In genomic region chr13:111488651-111489501, GRCm38 (mm10) we compare ENCODE assay signal across 8 mouse cellular contexts. TPM values are rescaled to one million over a fixed set of nuclear protein-coding genes. Genes with fewer than 3 reads are reported as not detected.
A peak's percentile ranks its signal among the peaks of the same experiment; 100 is the strongest.
DNase-seq lines count a peak whose midpoint lies in the region; ATAC-seq lines count a peak whose summit lies in the region.

No protein-coding gene starts in this region.

- peak overlapping the region; percentile 94 for H3K4me3 ChIP-seq in hindbrain, embryonic 12.5 days
- peak overlapping the region; percentile 58 for H3K4me3 ChIP-seq in macrophage (ENCODE audit: inconsistent target)

- peak overlapping the region; percentile 87 for H3K9ac ChIP-seq in hindbrain, embryonic 12.5 days

- H3K4me2 ChIP-seq in hindbrain, embryonic 12.5 days (replicated peaks) = peak overlapping the region; percentile 86

- H3K79me2 ChIP-seq in macrophage (ENCODE audit: inconsistent target) = peaks cover 52% of the 10 kb centered on the region

- H3K27ac ChIP-seq in hindbrain, embryonic 12.5 days = peak overlapping the region; percentile 99
- peak overlapping the region; percentile 19; the same call in 1 of the 2 replicates for H3K27ac ChIP-seq in macrophage

- under 1% methylated on average over 88 of the region's 98 CpGs for WGBS in hindbrain, embryonic 12.5 days
- under 1% methylated on average over 86 of the region's 98 CpGs for WGBS in macrophage (ENCODE audit: missing documents)

- H3K36me3 ChIP-seq in hindbrain, embryonic 12.5 days = no peaks in the 10 kb centered on the region
- no peaks in the 10 kb centered on the region for H3K36me3 ChIP-seq in macrophage (ENCODE audit: inconsistent target)

- ATAC-seq in hindbrain, embryonic 12.5 days (ENCODE audit: low FRiP score) = peak; percentile 35

- no peaks in the 10 kb centered on the region for H3K9me3 ChIP-seq in hindbrain, embryonic 12.5 days (replicated peaks)

- peaks cover 23% of the 10 kb centered on the region for H3K27me3 ChIP-seq in hindbrain, embryonic 12.5 days

- peaks cover 27% of the 10 kb centered on the region for H3K4me1 ChIP-seq in hindbrain, embryonic 12.5 days

- peak; percentile 39 for DNase-seq in T-cell, adult 2 months (ENCODE audit: low spot score)
- DNase-seq in cerebellum, postnatal 10 days = peak; percentile 62
- DNase-seq in frontal cortex, postnatal 10 days (ENCODE audit: low spot score in 2 of 2) = peak; percentile 22 to 38
- DNase-seq in layer of hippocampus, postnatal 36 days = peak; percentile 22 to 27
- DNase-seq in right cerebral cortex, postnatal 14 days = peak; percentile 45
- DNase-seq in urinary bladder, postnatal 36 days (ENCODE audit: low spot score in 2 of 2) = peak; percentile 19 to 38

RNA-seq across cellular contexts. Expression of gene Gpbp1, which starts 1.0 kb away (rescaled TPM):
- 122 and 128 TPM in 2 replicates for polyA plus RNA-seq in hindbrain, embryonic 12.5 days (2016; fragmentation: Nextera tagmentation; extraction: Ambion mirVana)
- total RNA-seq in layer of hippocampus, postnatal 36 days (2021) = 10 to 100 TPM; 86.2 to 90.9 TPM
- total RNA-seq in macrophage (2018; cell fraction: chromatin; rRNA removed) = 100 to 1,000 TPM in 6 of 26 experiments, 10 to 100 TPM in 20; 42.5 to 120 (median 80.9) TPM
- 10 to 100 TPM; 49.0 to 82.7 (median 67.2) TPM for total RNA-seq in macrophage (2018; cell fraction: cytosol; rRNA removed)
- 100 to 1,000 TPM in 5 of 26 experiments, 10 to 100 TPM in 21; 57.6 to 106 (median 85.6) TPM for total RNA-seq in macrophage (2018; cell fraction: nucleus; rRNA removed)
- polyA plus RNA-seq in macrophage (2018) = 39.3 to 60.3 TPM (median 40.0 TPM) in 3 replicates

Comparison
In these comparisons a context has a peak if more than half of its experiments do, and no peak if none do; other contexts are left out.
1. Peak in every context shown above with its lines: DNase-seq, ATAC-seq, H3K4me3 ChIP-seq and H3K27ac ChIP-seq.